Mouse (Mus musculus) heart, adult 18-20 months (tissue): ENCODE results near the gene Dusp3. TPM values are rescaled to one million over a fixed set of nuclear protein-coding genes. Genes with fewer than 3 reads are reported as not detected.
"Not testable (repeated sequence)": the region's sequence is repeated elsewhere in the genome, so short reads cannot be mapped to it uniquely, and the experiment has no call there.

Experiments used
- DNase-seq, 2 experiments: peaks; one replicate each; pipeline ENCODE4 v3.0.0; 2021 to 2022; ENCODE audit warnings: mixed read lengths in 1 of 2
- total RNA-seq, 2 experiments: library from RNA; stranded (reverse); gene quantifications; 2 replicates each; pipeline ENCODE4 v1.2.3; 2021

Gene Dusp3
- total RNA-seq, 2 experiments from 2014 or later = 107 to 117 TPM

GRCm38 (mm10) chr11:102011510-102011909 lies 24.7 kb upstream of the Dusp3 start:
- DNase-seq = no peak

- DNase-seq = peak in 1 of 2 experiments; percentile 42
Observed at GRCm38 (mm10) chr11:102010140-102010539, 23.3 kb upstream of the Dusp3 start.

- no peak for DNase-seq
Observed at GRCm38 (mm10) chr11:102008954-102009637, 22.3 kb upstream of the Dusp3 start.

- DNase-seq = no peak
Observed at GRCm38 (mm10) chr11:102008372-102008771, 21.6 kb upstream of the Dusp3 start.

GRCm38 (mm10) chr11:102006688-102007087 lies 19.9 kb upstream of the Dusp3 start:
- no peak for DNase-seq

- no peak for DNase-seq
Observed at GRCm38 (mm10) chr11:102006271-102006670, 19.5 kb upstream of the Dusp3 start.

- no peak for DNase-seq
Observed at GRCm38 (mm10) chr11:102004251-102004650, 17.4 kb upstream of the Dusp3 start.

- no peak for DNase-seq
Observed at GRCm38 (mm10) chr11:101999466-101999865, 12.7 kb upstream of the Dusp3 start.

- DNase-seq = peak; percentile 51 to 67
Observed at GRCm38 (mm10) chr11:101998258-101998657, 11.4 kb upstream of the Dusp3 start.

- DNase-seq = no peak
Observed at GRCm38 (mm10) chr11:101995938-101996337, 9.1 kb upstream of the Dusp3 start.

GRCm38 (mm10) chr11:101994100-101994499 lies 7.3 kb upstream of the Dusp3 start:
- DNase-seq = no peak

- no peak for DNase-seq
Observed at GRCm38 (mm10) chr11:101992411-101992810, 5.6 kb upstream of the Dusp3 start.

- DNase-seq = no peak
Observed at GRCm38 (mm10) chr11:101991813-101992212, 5.0 kb upstream of the Dusp3 start.

GRCm38 (mm10) chr11:101990244-101990643 lies 3.4 kb upstream of the Dusp3 start:
- DNase-seq = no peak

- DNase-seq = peak; percentile 91 to 94
Observed at GRCm38 (mm10) chr11:101985990-101986389, 823 bp downstream of the Dusp3 start.

GRCm38 (mm10) chr11:101985450-101985849 lies 1.4 kb downstream of the Dusp3 start:
- DNase-seq = not testable (repeated sequence)

- DNase-seq = peak; percentile 98 to 99
Observed at GRCm38 (mm10) chr11:101984054-101985025, 2.5 kb downstream of the Dusp3 start, which contains the start of gene Cfap97d1. Cfap97d1 (plus strand) TSS chr11:101984279.

- peak in 1 of 2 experiments; percentile 48 for DNase-seq
Observed at GRCm38 (mm10) chr11:101983431-101983921, 3.3 kb downstream of the Dusp3 start.

- peak in 1 of 2 experiments; percentile 58 for DNase-seq
Observed at GRCm38 (mm10) chr11:101982981-101983411, 3.8 kb downstream of the Dusp3 start.

- peak in 1 of 2 experiments; percentile 67 for DNase-seq
Observed at GRCm38 (mm10) chr11:101981850-101982249, 5.0 kb downstream of the Dusp3 start.

GRCm38 (mm10) chr11:101980603-101981157 lies 6.1 kb downstream of the Dusp3 start:
- no peak for DNase-seq

GRCm38 (mm10) chr11:101979140-101979539 lies 7.7 kb downstream of the Dusp3 start:
- DNase-seq = no peak
